Mouse (Mus musculus): ENCODE data around the gene Dner. TPM values are rescaled to one million over a fixed set of nuclear protein-coding genes. Genes with fewer than 3 reads are reported as not detected.

Dner gene
- not detected for total RNA-seq (2021)
- long read RNA-seq, experiment 1, result 0 reads
- long read RNA-seq, experiment 2, result 0 reads

- peak; percentile 63 to 77 for DNase-seq
These were observed at the start of gene Dner for GRCm38 (mm10) chr1:84695517-84696411. TSS of gene Dner (minus strand) at chr1:84696221.

GRCm38 (mm10) chr1:84742156-84742555, 46.1 kb upstream of the Dner start:
- DNase-seq, result no peak

- DNase-seq, result no peak
These were observed 44.1 kb upstream of the Dner start for GRCm38 (mm10) chr1:84740080-84740479.

GRCm38 (mm10) chr1:84737097-84737496, 41.1 kb upstream of the Dner start:
- no peak for DNase-seq

- peak; percentile 7 to 25 for DNase-seq
These were observed 37.8 kb upstream of the Dner start for GRCm38 (mm10) chr1:84733799-84734198.

GRCm38 (mm10) chr1:84731763-84732162, 35.7 kb upstream of the Dner start:
- DNase-seq, result no peak

GRCm38 (mm10) chr1:84722841-84723240, 26.8 kb upstream of the Dner start:
- DNase-seq, result peak; percentile 39 to 49

- DNase-seq, result no peak
These were observed 26.4 kb upstream of the Dner start for GRCm38 (mm10) chr1:84722371-84722770.

- DNase-seq, result no peak
These were observed 25.9 kb upstream of the Dner start for GRCm38 (mm10) chr1:84721942-84722341.

GRCm38 (mm10) chr1:84709810-84710785, 14.1 kb upstream of the Dner start:
- no peak for DNase-seq

- no peak for DNase-seq
These were observed 13.4 kb upstream of the Dner start for GRCm38 (mm10) chr1:84709406-84709805.

GRCm38 (mm10) chr1:84700254-84700653, 4.2 kb upstream of the Dner start:
- no peak for DNase-seq

- peak; percentile 6 to 13 for DNase-seq
These were observed 1.1 kb upstream of the Dner start for GRCm38 (mm10) chr1:84697136-84697535.

GRCm38 (mm10) chr1:84694688-84695474, 1.1 kb downstream of the Dner start:
- DNase-seq, result no peak

GRCm38 (mm10) chr1:84677910-84678309, 18.1 kb downstream of the Dner start:
- no peak for DNase-seq

GRCm38 (mm10) chr1:84668100-84668846, 27.7 kb downstream of the Dner start:
- no peak for DNase-seq

GRCm38 (mm10) chr1:84667660-84668059, 28.4 kb downstream of the Dner start:
- DNase-seq, result no peak

GRCm38 (mm10) chr1:84664377-84665118, 31.5 kb downstream of the Dner start:
- no peak for DNase-seq

GRCm38 (mm10) chr1:84646781-84647180, 49.2 kb downstream of the Dner start:
- peak; percentile 7 for DNase-seq

GRCm38 (mm10) chr1:84640463-84640862, 55.6 kb downstream of the Dner start:
- DNase-seq, result no peak

All from heart, adult 18-20 months (tissue).